Mouse (Mus musculus) midbrain, embryonic 12.5 days (tissue): Measurements from ENCODE around the gene Nol9. TPM values are rescaled to one million over a fixed set of nuclear protein-coding genes. Genes with fewer than 3 reads are reported as not detected.
A peak's percentile ranks its signal among the peaks of the same experiment; 100 is the strongest.

Experiments
- ATAC-seq: fragments of 200-750 bp; cut with Nextera tagmentation; 2 replicates; pipeline ENCODE4 v1.8.0; 2017; ENCODE audit warnings: low read depth, moderate TSS enrichment, moderate library complexity; ENCODE audit not compliant: low FRiP score
- H3K27ac ChIP-seq: fragments of 300-500 bp; sonication (generic); replicated peaks from 2 replicates; pipeline ENCODE4 v1.5.1; 2016; ENCODE audit warnings: mild to moderate bottlenecking
- H3K27me3 ChIP-seq: fragments of 300-500 bp; sonication (generic); 2 replicates; pipeline ENCODE4 v1.6.1; 2016; ENCODE audit warnings: mild to moderate bottlenecking
- H3K36me3 ChIP-seq: fragments of 300-500 bp; sonication (generic); 2 replicates; pipeline ENCODE4 v1.6.1; 2016
- H3K4me1 ChIP-seq: fragments of 300-500 bp; sonication (generic); 2 replicates; pipeline ENCODE4 v1.6.1; 2016
- H3K4me2 ChIP-seq: fragments of 300-500 bp; sonication (generic); replicated peaks from 2 replicates; pipeline ENCODE4 v1.6.1; 2016; ENCODE audit warnings: mild to moderate bottlenecking, moderate library complexity
- H3K4me3 ChIP-seq: fragments of 300-500 bp; sonication (generic); 2 replicates; pipeline ENCODE4 v1.5.1; 2016; ENCODE audit warnings: mild to moderate bottlenecking
- H3K9ac ChIP-seq: fragments of 300-500 bp; sonication (generic); replicated peaks from 2 replicates; pipeline ENCODE4 v1.6.1; 2016; ENCODE audit warnings: mild to moderate bottlenecking, moderate library complexity
- H3K9me3 ChIP-seq: fragments of 300-500 bp; sonication (generic); 2 replicates; pipeline ENCODE4 v1.6.1; 2016; ENCODE audit warnings: mild to moderate bottlenecking
- WGBS: fragments of 180-500 bp; shearing (Covaris S2); methylation state at CpG from one replicate; pipeline ENCODE4 v1.1.7; 2016; 5-methylcytosine and 5-hydroxymethylcytosine counted together
- polyA plus RNA-seq: library from polyadenylated mRNA; unstranded; fragments of >200 nt; fragmentation: Nextera tagmentation; extraction: Ambion mirVana; gene quantifications from 2 replicates; pipeline ENCODE4 v1.2.1, GENCODE M21; 2016

Nol9 gene
- polyA plus RNA-seq, 1 experiment from 2014 or later: 35.4 TPM

DNA sequence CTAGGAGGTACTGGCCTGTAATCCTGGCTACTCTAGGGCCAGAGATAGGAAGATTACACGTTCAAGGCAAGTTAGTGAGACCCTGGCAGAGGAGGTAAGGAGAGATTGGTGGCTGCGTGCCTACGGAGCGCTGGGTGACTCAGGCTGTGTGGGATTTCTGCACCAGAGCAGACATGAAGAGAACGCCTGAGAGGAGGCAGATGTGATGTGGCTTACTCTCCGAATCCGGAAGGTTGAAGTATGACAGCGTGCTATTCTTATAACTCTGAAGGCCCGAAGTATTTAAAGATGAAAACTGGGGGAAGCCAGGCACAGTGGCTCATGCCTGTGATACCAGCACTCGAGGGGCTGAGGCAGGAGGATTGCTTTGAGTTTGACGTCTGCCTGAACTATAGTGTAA is 61.4 kb downstream of the Nol9 start:
- Histone ChIP-seq H3K4me1 (peaks cover 9% of the 10 kb centered on the region; the same call in 1 of the 2 replicates), H3K4me2 (no peak overlapping the region), H3K9me3 (no peaks in the 10 kb centered on the region), H3K27me3 (peaks cover 12% of the 10 kb centered on the region), H3K27ac (no peak overlapping the region), H3K4me3 (no peak overlapping the region), H3K9ac (no peak overlapping the region), H3K36me3 (peaks cover 12% of the 10 kb centered on the region; the same call in 1 of the 2 replicates)
- no peak for ATAC-seq
- 83% methylated on average over 11 of the region's 11 CpGs for WGBS

DNA sequence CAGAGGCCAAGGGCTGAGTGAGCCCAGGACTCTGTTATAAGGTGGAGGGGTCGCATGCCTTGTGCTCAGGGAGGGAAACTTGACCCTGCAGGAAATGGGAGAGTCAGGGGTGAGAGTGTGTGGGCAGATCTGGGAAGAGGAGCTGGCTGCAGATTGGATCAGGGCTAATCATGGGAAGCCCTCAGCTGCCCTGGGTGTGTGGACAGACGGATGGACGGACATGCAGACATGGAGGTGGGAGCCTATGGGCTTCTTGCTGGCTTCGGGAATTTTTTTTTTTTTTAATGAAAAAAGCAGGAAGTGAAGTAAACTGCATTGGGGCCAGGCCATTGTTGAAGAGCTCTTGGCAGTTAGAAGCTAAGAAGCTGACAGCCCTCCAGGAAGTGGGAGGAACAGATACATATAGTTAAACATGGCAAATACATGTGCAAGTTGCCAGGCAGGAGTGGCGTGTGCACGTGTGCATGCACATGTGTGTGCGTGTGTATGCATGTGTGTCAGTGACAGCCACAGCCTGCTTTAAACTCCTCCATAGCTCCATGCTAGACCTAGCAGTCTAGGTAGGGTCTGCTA is 62.0 kb downstream of the Nol9 start:
- no peak overlapping the region for H3K9ac ChIP-seq
- 85% methylated on average over 7 of the region's 7 CpGs for WGBS
- no peak for ATAC-seq

DNA sequence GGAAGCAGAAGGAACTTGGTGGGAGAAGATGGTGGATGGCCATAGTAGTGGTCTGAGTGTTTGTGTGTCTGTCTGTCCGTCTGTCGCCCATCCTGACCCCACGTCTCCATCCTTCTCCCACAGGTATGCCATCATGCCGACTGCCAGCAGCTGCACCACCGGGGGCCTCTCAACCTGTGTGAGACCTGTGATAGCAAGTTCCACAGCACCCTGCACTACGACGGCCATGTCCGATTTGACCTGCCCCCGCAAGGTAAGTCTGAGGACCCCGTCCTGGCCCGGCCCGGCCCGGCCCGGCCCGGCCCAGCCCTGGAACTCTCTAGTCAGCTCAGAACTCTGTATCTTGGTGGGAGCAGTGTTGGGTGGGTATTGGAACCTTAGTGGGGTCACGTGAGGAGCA is 62.8 kb downstream of the Nol9 start:
- no peak overlapping the region for H3K4me2 ChIP-seq
- H3K27me3 ChIP-seq: peaks cover 5% of the 10 kb centered on the region
- no peak overlapping the region for H3K9ac ChIP-seq
- no peaks in the 10 kb centered on the region for H3K9me3 ChIP-seq
- ATAC-seq: no peak
- H3K4me1 ChIP-seq: peaks cover 1% of the 10 kb centered on the region; the same call in 1 of the 2 replicates
- H3K27ac ChIP-seq: no peak overlapping the region
- peaks cover 12% of the 10 kb centered on the region; the same call in 1 of the 2 replicates for H3K36me3 ChIP-seq
- no peak overlapping the region for H3K4me3 ChIP-seq
- WGBS: 92% methylated on average over 16 of the region's 16 CpGs

More for the DNA sequence above, 62.0 kb downstream of the Nol9 start:
- Histone ChIP-seq H3K4me1 (peaks cover 8% of the 10 kb centered on the region; the same call in 1 of the 2 replicates), H3K4me3 (no peak overlapping the region), H3K4me2 (no peak overlapping the region), H3K27ac (no peak overlapping the region), H3K9me3 (no peaks in the 10 kb centered on the region), H3K36me3 (peaks cover 12% of the 10 kb centered on the region; the same call in 1 of the 2 replicates), H3K27me3 (peaks cover 10% of the 10 kb centered on the region)

DNA sequence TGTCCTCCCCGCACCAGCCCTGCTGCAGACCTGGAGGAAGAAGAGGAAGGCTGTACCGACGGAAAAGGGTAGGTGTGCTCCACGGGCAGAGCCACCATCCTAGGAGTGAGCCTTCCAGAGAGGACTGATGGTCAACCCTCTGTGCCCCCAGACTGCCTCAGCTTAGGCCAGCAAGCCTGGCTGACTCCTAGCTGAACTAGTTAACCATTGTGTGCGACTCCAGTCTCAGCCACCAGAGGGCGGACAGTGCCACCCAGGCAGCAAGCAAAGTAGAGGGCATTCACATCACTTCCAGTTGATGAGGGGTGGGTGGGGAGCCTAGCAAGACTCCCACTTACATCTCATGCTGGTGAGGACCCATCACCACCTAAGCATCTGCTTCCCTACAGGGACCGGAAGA is 63.9 kb downstream of the Nol9 start:
- ATAC-seq: no peak
- Histone ChIP-seq H3K4me3 (no peak overlapping the region), H3K27me3 (peaks cover 10% of the 10 kb centered on the region), H3K9ac (no peak overlapping the region), H3K4me2 (no peak overlapping the region), H3K4me1 (peaks cover 12% of the 10 kb centered on the region), H3K9me3 (no peaks in the 10 kb centered on the region), H3K27ac (no peak overlapping the region), H3K36me3 (peaks cover 12% of the 10 kb centered on the region; the same call in 1 of the 2 replicates)
- WGBS: 32% methylated on average over 7 of the region's 7 CpGs

DNA sequence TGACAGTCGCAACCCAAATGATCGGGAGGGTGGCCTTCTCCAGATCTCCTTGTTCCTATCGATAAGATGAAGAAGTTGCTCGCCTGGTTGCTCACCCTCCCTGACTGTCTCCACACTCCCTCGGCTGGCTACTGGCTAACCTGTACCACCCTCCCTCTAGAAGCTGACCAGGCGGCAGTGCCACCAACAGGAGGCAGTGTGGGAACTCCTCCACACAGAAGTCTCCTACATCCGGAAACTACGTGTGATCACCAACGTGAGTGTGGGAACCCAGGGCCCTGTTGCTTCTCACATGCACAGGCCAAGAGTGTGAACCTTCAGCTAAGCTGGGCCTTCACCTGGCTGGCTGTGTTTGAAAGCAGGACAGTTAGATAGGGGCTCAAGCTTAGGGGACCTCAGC is 67.6 kb downstream of the Nol9 start:
- peaks cover 15% of the 10 kb centered on the region; the same call in 1 of the 2 replicates for H3K36me3 ChIP-seq
- no peaks in the 10 kb centered on the region for H3K9me3 ChIP-seq
- 53% methylated on average over 9 of the region's 9 CpGs for WGBS
- H3K27ac ChIP-seq: no peak overlapping the region
- no peak overlapping the region for H3K4me3 ChIP-seq
- H3K4me1 ChIP-seq: peaks cover 18% of the 10 kb centered on the region
- peaks cover 23% of the 10 kb centered on the region for H3K27me3 ChIP-seq
- no peak overlapping the region for H3K4me2 ChIP-seq
- ATAC-seq: no peak
- no peak overlapping the region for H3K9ac ChIP-seq

DNA sequence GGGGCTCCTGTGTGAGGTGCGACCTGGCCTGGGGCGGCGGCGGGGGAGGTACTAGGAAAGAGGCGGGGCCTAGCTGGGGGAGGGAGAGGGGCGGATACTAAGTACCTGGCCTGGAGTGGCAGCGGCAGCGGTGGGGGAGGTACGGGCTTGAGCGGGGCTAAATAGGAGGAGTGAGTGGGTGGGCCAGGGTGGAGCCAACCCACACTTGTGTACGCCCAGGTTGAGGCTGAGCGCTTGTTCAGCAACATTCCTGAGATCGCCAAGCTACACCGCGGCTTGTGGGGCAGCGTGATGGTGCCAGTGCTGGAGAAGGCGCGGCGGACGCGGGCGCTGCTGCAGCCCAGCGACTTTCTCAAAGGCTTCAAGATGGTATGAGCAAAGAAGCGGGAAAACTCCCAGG is 68.4 kb downstream of the Nol9 start:
- Histone ChIP-seq H3K27ac (0 out of 2 replicates have a peak overlapping the region, but pooled peaks have one; percentile 17), H3K36me3 (peaks cover 12% of the 10 kb centered on the region; the same call in 1 of the 2 replicates), H3K4me2 (peak overlapping the region; percentile 74), H3K9ac (peak overlapping the region; percentile 46), H3K4me3 (peak overlapping the region; percentile 39), H3K4me1 (peaks cover 18% of the 10 kb centered on the region), H3K27me3 (peaks cover 27% of the 10 kb centered on the region), H3K9me3 (no peaks in the 10 kb centered on the region)
- peak; percentile 62 for ATAC-seq
- WGBS: 5% methylated on average over 24 of the region's 24 CpGs

DNA sequence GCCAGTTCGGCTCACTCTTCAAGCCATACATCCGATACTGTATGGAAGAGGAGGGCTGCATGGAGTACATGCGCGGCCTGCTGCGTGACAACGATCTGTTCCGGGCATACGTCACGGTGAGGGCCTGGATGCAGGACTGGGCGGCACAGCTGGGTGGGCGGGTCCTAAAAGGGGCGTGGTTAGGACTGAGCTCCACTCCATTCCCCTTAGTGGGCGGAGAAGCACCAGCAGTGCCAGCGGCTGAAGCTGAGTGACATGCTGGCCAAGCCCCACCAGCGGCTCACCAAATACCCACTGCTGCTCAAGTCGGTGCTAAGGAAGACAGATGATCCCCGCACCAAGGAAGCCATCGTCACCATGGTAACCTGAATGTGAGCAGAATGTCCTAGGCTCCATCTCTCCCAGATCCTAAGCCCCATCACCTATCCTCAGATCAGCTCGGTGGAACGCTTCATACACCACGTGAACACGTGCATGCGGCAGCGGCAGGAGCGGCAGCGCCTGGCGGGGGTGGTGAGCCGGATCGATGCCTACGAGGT is 68.9 kb downstream of the Nol9 start:
- Histone ChIP-seq H3K27ac (0 out of 2 replicates have a peak overlapping the region, but pooled peaks have one; percentile 17), H3K36me3 (peaks cover 12% of the 10 kb centered on the region)

DNA sequence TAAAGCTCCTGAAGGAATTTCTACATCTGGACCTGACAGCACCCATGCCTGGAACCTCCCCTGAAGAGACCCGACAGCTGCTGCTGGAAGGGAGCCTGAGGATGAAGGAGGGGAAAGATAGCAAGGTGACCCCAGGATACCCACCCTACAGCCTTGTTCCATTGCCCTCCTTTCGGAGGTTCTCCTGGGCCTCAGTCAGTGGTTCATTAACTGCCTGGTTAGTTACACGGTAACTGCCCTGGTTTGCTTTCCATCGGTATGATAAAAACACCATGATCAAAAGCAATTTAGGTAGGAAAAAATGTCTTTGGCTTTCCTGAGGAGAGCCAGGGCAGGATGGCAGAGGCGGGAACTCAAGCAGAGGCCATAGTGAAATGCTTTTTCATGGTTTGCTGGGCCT is 69.6 kb downstream of the Nol9 start:
- Histone ChIP-seq H3K27me3 (peaks cover 37% of the 10 kb centered on the region), H3K36me3 (peaks cover 11% of the 10 kb centered on the region), H3K27ac (no peak overlapping the region), H3K4me3 (0 out of 2 replicates have a peak overlapping the region, but pooled peaks have one; percentile 39), H3K9ac (peak overlapping the region; percentile 46; the same call in 1 of the 2 replicates), H3K4me2 (peak overlapping the region; percentile 74), H3K4me1 (peaks cover 18% of the 10 kb centered on the region), H3K9me3 (no peaks in the 10 kb centered on the region)
- ATAC-seq: no peak
- WGBS: 87% methylated on average over 5 of the region's 5 CpGs

More for the DNA sequence above, 68.9 kb downstream of the Nol9 start:
- peaks cover 31% of the 10 kb centered on the region for H3K27me3 ChIP-seq
- peak overlapping the region; percentile 39 for H3K4me3 ChIP-seq
- peak overlapping the region; percentile 74 for H3K4me2 ChIP-seq
- peak; percentile 95 for ATAC-seq
- H3K9me3 ChIP-seq: no peaks in the 10 kb centered on the region
- WGBS: 4% methylated on average over 30 of the region's 30 CpGs
- peaks cover 18% of the 10 kb centered on the region for H3K4me1 ChIP-seq
- H3K9ac ChIP-seq: peak overlapping the region; percentile 46

DNA sequence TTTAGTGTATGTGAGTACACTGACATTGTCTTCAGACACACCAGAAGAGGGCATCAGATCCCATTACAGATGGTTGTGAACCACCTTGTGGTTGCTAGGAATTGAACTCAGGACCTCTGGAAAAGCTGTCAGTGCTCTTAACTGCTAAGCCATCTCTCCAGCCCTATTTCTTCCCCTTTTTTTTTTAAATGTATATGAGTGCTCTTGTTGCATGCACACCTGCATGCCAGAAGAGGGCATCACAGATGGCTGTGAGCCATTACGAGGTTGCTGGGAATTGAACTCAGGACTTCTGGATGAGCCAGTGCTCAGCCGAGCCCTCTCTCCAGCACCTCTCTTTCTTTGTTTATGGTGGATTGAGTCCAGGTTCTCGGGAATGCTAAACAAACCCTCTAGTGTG is 70.4 kb downstream of the Nol9 start:
- Histone ChIP-seq H3K9ac (no peak overlapping the region), H3K9me3 (no peaks in the 10 kb centered on the region), H3K27ac (no peak overlapping the region), H3K4me3 (no peak overlapping the region), H3K36me3 (peaks cover 14% of the 10 kb centered on the region), H3K4me2 (no peak overlapping the region), H3K4me1 (peaks cover 18% of the 10 kb centered on the region), H3K27me3 (peaks cover 46% of the 10 kb centered on the region)
- no peak for ATAC-seq
- WGBS: 80% methylated on average over 3 of the region's 3 CpGs

DNA sequence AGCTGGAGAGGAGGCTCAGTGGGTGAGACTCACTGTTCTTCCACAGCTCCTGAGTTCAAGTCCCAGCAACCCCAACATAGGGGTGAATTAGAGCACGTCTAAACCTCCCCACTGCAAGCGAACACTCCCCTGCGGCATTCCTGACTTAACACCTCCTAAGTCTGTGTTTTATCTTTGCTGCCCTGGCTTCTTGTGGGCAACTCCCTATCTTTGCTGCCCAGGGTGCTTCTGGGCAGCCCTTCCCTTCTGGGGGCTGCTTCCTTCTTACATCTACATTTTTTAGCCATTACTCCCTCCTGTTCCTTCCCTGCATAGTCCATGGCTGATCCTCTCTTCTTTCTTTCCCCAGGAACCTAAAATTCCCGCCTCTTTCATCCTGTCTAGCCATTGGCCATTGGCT is 71.6 kb downstream of the Nol9 start:
- ATAC-seq: no peak
- H3K36me3 ChIP-seq: peaks cover 11% of the 10 kb centered on the region; the same call in 1 of the 2 replicates
- no peak overlapping the region for H3K27ac ChIP-seq
- H3K4me3 ChIP-seq: no peak overlapping the region
- no peak overlapping the region for H3K4me2 ChIP-seq
- peaks cover 58% of the 10 kb centered on the region for H3K27me3 ChIP-seq
- WGBS: 87% methylated on average over 4 of the region's 4 CpGs
- H3K9me3 ChIP-seq: no peaks in the 10 kb centered on the region
- peaks cover 21% of the 10 kb centered on the region for H3K4me1 ChIP-seq
- no peak overlapping the region for H3K9ac ChIP-seq
